Mouse (Mus musculus) adrenal gland, postnatal 10 days (tissue): ENCODE measurements around the gene Relb. TPM values are rescaled to one million over a fixed set of nuclear protein-coding genes. Genes with fewer than 3 reads are reported as not detected.

Experiments
- DNase-seq: peaks from one replicate; pipeline ENCODE4 v3.0.0; 2021; ENCODE audit warnings: mixed read lengths
- total RNA-seq, 2 experiments: library from RNA; stranded (reverse); gene quantifications; 2 replicates each; pipeline ENCODE4 v1.2.3; 2021

The Relb gene
- total RNA-seq, 2 experiments from 2014 or later, result 18.8 to 21.6 TPM

DNA sequence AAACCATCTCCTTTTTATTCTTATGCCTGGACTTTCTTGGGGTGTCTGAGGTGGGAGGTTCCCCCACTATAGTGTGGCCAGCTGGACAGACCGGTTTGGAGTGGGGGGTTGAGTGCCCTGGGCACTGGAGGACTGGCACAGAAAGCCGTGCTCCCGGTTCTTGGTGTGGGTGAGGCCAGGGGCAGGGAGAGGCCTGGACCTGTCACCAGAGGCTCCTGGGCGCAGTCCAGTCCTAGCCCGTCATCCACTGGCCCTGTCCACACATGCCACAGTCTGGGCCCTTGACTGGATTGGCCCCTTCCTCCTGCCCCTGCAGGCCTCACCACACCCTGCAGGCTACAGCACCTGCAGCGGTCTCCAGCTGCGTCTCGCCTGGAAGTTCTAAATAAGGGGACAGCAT, 48.6 kb downstream of the Relb start:
- DNase-seq, result no peak

DNA sequence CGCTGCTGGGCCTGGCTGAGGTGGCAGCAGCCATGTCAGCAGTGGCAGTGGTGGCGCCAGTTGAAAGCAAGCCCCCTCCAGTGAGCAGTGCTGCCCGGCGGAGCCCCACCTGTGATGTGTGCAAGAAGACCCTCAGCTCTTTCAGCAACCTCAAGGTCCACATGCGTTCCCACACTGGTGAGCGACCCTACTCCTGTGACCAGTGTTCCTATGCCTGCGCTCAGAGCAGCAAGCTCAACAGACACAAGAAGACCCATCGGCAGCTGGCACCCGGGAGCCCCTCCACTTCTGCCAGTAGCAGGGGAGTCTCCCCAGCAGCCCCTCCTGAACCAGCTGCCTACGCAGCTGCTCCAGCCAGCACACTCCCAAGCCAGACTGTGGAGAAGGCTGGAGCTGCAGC, 49.5 kb downstream of the Relb start:
- DNase-seq, result no peak

DNA sequence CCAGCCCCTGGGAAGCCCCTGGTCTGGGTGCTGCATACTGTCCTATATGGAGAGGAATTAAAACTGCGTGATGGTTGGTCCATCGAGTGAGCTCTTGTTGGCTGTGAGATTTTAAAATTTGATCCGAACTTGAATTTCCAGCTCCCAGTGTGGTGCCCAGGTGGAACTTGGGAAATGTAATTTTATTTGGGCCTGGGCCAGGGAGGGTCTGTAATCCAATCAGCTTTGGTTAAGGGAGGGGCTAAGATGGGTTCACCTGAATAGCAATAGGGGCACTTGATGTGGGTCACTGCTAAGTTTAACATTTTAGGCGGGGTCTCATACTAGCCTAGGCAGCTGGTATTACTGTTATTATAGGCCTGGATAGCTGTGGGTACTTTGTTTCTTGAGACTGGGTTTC, 50.8 kb downstream of the Relb start:
- no peak for DNase-seq

DNA sequence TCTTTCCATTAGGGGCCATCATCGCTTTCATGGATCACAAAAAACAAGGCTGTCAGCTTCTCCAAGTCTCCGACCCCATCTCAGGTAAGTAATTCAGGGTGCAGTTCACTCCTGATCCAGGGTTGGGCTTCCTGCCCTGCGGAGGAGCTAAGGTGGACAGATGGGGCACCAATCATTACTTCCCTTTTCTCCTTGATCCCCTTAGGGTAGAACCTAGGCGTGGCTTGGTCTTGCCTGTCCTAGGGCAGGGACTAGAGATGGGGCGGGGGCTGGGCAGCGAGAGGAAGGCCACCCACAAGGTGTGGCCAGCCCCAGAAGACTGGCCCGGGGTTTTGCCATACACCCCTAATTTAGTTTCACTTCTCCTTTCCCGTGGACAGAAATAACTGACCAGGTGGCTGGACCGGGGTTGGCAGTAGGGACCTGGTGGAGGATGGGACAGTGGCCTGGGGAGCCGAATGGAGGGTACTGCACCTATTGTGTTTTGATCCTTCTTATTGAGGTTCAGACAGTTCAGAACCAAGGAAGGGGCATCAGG, 51.3 kb downstream of the Relb start:
- no peak for DNase-seq

DNA sequence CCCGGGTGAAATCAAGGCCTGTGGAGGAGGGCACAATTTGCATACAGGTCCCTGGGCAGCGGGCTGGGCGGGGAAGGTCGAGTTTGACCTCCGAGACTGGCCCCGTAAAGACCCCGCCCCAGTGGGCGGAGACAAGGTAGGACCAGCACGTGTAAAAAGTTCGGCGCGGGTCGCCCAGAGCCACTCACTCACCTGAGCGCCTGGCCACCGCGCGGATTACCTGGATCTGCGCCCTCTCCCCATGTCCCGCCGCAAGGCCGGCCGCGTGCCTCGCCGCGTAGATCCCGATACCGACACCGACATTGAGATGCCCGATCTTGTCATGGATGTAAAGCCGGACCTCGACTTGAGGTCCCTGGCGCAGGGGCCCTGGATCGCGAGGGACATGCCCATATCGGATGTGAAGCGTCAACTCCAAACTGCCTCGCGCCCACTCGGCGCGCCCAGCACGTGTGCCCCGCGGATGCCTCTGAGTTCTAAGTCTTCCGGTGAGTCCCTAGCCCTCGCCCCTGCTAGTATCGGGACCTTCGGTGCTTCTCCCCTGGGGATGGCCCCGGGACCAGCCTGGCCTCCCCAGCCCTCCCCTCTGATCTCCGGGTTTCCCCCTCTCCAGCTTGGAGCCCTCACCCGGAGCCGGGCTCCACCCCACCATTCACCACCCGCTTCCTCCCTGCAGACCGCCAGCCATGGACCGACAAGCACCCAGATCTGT, 51.9 kb downstream of the Relb start, which contains the start of the genes Zfp296 and Gemin7:
Gene Zfp296, plus strand, starts transcription at position 147 of the 712 bp plus-strand sequence.
Gene Gemin7, minus strand, starts transcription at position 455 of the 712 bp plus-strand sequence.
- DNase-seq, result peak; percentile 35

- no peak for DNase-seq
Observed at GRCm38 (mm10) chr7:19575559-19575958, 53.7 kb downstream of the Relb start.

DNA sequence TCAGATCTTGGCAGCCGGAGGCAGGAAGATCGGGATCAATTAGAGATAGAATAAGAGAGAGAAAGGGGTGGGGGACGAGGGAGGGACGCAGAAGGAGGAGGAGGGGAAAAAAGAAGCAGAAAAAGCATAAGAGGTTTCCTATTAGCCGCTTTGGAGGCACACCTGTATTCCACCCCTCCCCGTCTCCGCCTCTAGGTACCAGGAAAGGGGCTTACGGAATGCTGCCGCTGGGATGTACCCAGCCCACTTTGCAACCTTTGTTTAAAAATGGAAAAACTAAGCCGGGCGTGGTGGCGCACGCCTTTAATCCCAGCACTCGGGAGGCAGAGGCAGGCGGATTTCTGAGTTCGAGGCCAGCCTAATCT, 55.5 kb downstream of the Relb start:
- DNase-seq, result no peak

- peak; percentile 89 for DNase-seq
Observed at GRCm38 (mm10) chr7:19572926-19573775, 56.1 kb downstream of the Relb start.

DNA sequence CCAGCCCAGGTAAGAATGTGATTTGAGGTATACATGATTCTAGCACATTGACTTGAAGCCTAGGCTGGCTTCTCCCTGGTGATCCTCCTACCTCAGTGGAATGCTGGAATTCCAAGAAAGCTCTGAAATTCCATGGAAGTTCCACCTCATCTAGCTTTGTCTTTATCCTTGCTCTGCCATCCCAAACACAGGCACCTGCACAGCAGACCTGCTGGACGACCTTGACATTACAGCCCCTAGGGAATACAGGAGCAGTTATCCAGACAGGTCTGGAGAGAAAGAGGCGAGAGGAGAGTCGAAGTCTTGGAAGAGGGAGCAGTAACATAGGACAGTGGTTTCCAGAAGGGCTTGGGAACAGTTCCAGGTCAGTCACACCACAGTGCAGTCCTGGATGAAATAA, 59.6 kb downstream of the Relb start:
- no peak for DNase-seq

GRCm38 (mm10) chr7:19567426-19567825, 61.8 kb downstream of the Relb start:
- DNase-seq, result no peak

DNA sequence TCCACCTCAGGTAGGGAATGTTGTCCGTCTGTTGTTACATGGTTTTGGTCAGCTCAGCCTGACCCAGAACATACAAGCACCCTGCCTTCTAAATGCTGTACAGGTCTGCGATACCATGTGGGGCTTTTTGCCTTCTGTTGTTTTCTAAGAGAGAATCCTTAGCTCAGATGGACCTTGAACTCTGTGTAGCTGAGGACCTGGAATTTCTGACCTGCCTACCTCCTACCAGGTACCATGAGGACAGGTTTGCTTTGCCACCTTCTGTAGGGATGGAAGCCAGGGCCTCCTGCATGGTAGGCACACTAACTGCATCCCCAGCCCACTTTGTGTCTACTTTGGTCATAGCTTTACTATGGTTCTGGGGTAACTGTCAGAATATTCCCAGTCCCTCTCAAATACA, 63.4 kb downstream of the Relb start:
- DNase-seq, result no peak

DNA sequence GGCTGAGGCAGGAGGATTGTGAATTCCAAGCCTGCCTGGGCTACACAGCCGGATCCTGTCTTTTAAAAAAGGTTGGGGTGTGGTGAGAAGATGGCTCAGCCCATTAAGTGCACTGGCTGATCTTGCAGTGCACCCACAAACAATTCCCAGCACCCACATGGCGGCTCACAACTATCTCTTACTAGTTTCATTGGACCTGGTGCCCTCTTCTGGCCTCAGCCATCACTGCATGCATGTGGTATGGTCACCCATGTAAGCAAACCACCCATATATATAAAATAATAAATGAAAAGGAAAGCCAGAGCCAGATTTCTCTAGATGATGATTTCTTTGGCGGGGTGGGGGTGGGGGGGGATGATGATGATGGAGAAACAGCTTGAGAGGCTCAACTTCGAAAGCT, 64.8 kb downstream of the Relb start:
- DNase-seq, result peak; percentile 15

DNA sequence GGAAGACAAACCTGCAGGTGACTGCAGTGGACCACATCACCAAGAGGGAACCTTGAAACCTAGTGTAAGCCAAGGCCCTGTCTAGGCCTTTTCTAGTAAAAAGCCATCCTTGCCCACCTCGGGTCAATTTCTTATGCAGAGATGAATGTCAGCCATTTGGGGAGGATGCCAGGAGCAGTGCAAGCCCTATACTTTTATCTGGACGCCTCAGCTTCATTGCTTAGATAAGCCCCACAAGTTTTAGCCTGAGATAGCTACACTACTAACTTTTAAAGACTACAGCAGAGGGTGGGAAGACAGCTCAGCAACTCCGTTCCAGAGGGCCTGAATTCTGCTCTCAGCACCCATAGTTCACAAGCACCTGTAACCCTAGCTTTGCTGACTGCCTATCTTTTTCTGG, 65.4 kb downstream of the Relb start:
- no peak for DNase-seq

DNA sequence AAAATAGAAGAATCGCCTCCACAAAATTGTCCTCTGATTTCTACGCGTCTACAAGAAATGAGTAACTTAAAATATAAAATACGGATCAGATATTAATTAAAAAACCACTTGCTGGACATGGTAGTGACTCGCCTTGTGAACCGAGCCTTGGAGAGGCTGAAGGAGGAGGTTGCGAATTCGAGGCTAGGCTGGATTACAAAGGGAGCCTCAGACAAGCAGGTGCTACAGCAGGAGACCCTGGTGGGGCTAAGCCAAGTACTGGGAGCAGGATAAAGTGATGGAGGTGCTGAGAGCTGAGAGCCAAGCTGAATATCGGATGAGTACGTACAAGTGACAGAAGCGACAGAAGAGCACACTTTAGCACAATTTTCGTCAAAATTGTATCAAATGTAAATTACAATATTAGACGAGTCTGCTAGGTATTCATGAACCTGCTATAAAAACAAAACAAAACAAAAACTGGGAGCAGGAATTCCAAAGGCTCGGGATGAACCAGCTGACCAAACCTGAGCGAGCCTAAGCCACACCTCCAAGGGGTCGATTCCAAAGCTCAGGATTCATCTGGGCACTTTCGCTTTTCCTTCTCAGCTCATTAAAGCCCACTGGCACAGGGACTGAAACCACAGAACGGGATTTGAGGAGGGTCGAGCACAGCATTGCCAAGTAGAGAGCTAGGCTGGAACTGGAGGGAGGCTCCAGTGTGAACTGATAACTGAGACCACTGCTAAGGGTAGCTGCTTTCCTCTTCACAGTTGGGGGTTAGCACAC, 66.4 kb downstream of the Relb start, which contains the start of gene Ppp1r37:
Gene Ppp1r37, minus strand, starts transcription at position 434 of the 768 bp plus-strand sequence.
- peak; percentile 47 for DNase-seq

- peak; percentile 95 for DNase-seq
Observed at GRCm38 (mm10) chr7:19561765-19562642, 67.2 kb downstream of the Relb start.

DNA sequence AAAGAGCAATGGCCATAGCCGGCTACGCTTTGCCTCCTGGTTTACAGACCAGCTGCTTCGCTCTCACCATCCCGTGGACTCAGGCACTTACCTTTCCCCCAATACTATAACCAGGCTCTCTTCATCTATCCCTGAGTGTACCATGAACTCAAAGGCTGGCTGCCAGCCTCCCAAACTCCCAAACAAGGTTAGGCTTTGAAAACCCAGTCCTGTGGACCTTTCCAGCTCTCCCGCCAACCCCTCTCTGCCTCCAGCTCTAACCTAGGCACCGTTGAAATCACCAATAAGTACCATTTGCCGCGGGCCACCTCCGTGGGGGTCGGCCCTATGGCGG, 67.8 kb downstream of the Relb start:
- peak; percentile 42 for DNase-seq

DNA sequence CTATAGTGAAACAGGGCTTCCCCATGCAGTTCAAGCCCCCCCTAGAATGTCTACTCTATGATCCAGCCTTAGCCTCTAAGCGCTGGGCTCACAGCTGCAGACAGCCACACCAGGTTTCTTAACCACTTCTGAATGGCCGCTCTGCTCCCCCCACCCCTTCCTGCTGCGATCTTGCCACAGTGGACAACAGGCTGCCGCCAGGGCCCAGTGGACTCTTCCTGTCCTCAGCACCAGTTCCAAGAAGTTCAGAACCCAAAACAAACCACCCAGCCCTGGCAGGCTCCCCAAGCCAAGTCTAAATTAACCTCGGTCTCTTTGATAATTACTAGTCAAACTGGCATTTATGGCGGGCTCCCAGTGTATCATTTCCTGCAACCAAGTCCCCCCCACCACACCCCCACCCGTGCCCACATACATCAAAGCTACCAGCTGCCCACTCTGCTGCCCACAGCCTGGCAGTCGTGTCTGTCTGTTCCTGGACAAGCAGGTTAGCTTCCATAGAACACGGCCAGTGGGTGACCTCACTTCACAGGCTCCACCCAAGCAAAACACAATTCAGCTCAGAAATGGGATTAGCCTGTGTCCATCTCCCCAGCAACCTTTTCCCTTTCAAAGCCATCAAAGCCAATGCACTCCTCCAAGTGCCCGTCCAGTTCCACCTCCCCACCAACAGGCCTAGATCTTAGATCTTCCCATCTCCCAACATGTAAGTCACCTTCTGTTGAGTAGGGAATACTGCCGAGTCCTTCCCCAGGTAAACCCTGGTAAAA, 68.6 kb downstream of the Relb start:
- DNase-seq, result peak; percentile 50

GRCm38 (mm10) chr7:19558965-19559364, 70.3 kb downstream of the Relb start:
- DNase-seq, result no peak

DNA sequence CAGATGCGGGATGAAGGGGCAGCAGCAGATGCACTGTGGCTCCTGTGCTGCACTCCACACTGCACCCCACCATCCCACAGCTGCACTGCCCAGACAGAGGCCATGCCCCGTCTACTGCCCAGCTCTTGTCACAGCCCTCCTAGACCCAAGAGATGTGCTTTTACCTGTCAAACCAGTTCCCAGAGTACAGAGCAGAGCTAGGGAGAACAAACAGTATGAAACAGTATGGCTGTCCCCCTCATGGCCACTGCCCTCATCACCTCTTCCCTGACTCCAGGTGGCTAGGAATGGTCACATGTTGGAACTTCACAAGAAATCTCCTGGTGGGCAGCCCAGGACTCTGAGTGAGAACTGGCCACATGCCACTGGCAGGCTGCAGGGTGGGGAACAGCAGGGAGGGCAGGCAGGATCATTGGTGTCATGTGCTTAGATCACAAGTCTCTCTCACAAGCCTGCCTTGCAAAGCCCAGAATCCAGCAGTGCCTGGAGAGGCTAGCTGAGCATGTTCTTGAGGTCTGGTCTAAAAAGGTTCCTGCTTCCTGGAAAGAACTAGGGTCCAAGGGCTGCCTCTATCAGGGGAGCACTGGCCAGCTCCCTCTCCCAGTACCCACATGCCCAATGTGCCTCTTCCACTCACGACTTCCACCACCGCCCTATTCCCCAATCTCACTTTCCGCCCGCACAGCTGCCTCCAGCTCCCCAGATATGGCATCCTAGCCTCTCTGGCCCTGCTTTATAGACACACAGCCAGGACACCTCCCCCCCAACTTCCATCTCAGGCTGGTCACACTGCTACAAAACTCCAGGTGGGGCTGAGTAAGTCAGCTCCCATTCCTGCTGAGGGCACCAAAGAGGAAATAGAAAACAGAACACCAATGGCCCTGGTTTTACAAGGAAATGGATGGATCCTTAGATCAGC, 71.0 kb downstream of the Relb start:
- DNase-seq, result no peak

GRCm38 (mm10) chr7:19557086-19557485, 72.2 kb downstream of the Relb start:
- peak; percentile 47 for DNase-seq
